Mouse (Mus musculus) common myeloid progenitor, adult 5-6 weeks (primary cell): ENCODE results near the gene Mthfd1l. TPM values are rescaled to one million over a fixed set of nuclear protein-coding genes. Genes with fewer than 3 reads are reported as not detected.
"Not testable (repeated sequence)": the region's sequence is repeated elsewhere in the genome, so short reads cannot be mapped to it uniquely, and the experiment has no call there.

Experiments
- ATAC-seq: replicated peaks from 2 replicates; pipeline ENCODE4 v1.8.0; 2016; ENCODE audit warnings: low read depth, mild to moderate bottlenecking, moderate TSS enrichment, inconsistent platforms; ENCODE audit not compliant: poor library complexity, severe bottlenecking
- total RNA-seq: library from RNA; stranded (forward); fragments of 200-1000, 187-1606 nt; gene quantifications from 2 replicates; pipeline ENCODE4 v1.2.3, GENCODE M21; 2017

The Mthfd1l gene
- total RNA-seq, 1 experiment from 2014 or later: 148 TPM

GRCm38 (mm10) chr10:4179049-4179790, 206.3 kb downstream of the Mthfd1l start:
- no peak for ATAC-seq

- no peak for ATAC-seq
Measured at GRCm38 (mm10) chr10:4181953-4182352, 209.0 kb downstream of the Mthfd1l start.

- ATAC-seq: peak; percentile 92
Measured at GRCm38 (mm10) chr10:4182406-4182805, 209.5 kb downstream of the Mthfd1l start.

- ATAC-seq: no peak
Measured at GRCm38 (mm10) chr10:4188614-4189402, 215.9 kb downstream of the Mthfd1l start.

- ATAC-seq: no peak
Measured at GRCm38 (mm10) chr10:4189422-4189821, 216.5 kb downstream of the Mthfd1l start.

- no peak for ATAC-seq
Measured at GRCm38 (mm10) chr10:4198978-4199377, 226.1 kb downstream of the Mthfd1l start.

- ATAC-seq: no peak
Measured at GRCm38 (mm10) chr10:4199926-4200325, 227.0 kb downstream of the Mthfd1l start.

GRCm38 (mm10) chr10:4200546-4201104, 227.7 kb downstream of the Mthfd1l start:
- no peak for ATAC-seq

GRCm38 (mm10) chr10:4201141-4201540, 228.2 kb downstream of the Mthfd1l start:
- no peak for ATAC-seq

- ATAC-seq: not testable (repeated sequence)
Measured at GRCm38 (mm10) chr10:4203651-4204050, 230.7 kb downstream of the Mthfd1l start.

GRCm38 (mm10) chr10:4209040-4209439, 236.1 kb downstream of the Mthfd1l start:
- no peak for ATAC-seq

GRCm38 (mm10) chr10:4210313-4211066, 237.6 kb downstream of the Mthfd1l start:
- no peak for ATAC-seq

- no peak for ATAC-seq
Measured at GRCm38 (mm10) chr10:4211067-4211447, 238.1 kb downstream of the Mthfd1l start.

Other genes starting within 250 kb of the Mthfd1l start
- 0.29 and 0.32 TPM in 2 replicates for gene Plekhg1, start 232.8 kb upstream of the Mthfd1l start, total RNA-seq